Mouse (Mus musculus) bone marrow macrophage, adult 2 months (primary cell): ENCODE data around the gene Cxxc4.

Experiments
- CTCF ChIP-seq: IDR thresholded peaks from 2 replicates; pipeline ENCODE4 v1.5.1; 2012; ENCODE audit warnings: low read depth, mild to moderate bottlenecking, low read length, moderate library complexity
- POLR2A ChIP-seq: IDR thresholded peaks from 2 replicates; pipeline ENCODE4 v1.6.1; 2012; ENCODE audit warnings: mild to moderate bottlenecking, low read depth, low read length, borderline replicate concordance

GRCm38 (mm10) chr3:134307801-134308200, 71.5 kb downstream of the Cxxc4 start:
- no peak for TF ChIP-seq CTCF
- TF ChIP-seq POLR2A, result no peak
